Mouse (Mus musculus) brain, embryonic 14.5 days (tissue): Measurements from ENCODE around the gene Sapcd1.

Experiments
- CTCF ChIP-seq: fragments of 200-500 bp; IDR thresholded peaks from 2 replicates; pipeline ENCODE4 v1.5.1; 2012; ENCODE audit warnings: inconsistent platforms, mild to moderate bottlenecking, moderate library complexity, borderline replicate concordance; ENCODE audit not compliant: insufficient read depth, insufficient read length; ENCODE audit errors: extremely low read depth
- POLR2A ChIP-seq: fragments of 200-500 bp; IDR thresholded peaks from 2 replicates; pipeline ENCODE4 v1.6.1; 2012; ENCODE audit warnings: mild to moderate bottlenecking, inconsistent platforms, borderline replicate concordance; ENCODE audit not compliant: poor library complexity, insufficient read depth, insufficient read length, severe bottlenecking; ENCODE audit errors: extremely low read depth

- TF ChIP-seq POLR2A (no peak), CTCF (no peak)
Measured at GRCm38 (mm10) chr17:35057090-35057489, 29.3 kb upstream of the Sapcd1 start.
